Mouse (Mus musculus) kidney, postnatal 25 days (tissue): ENCODE data around the gene Arfgap3.
"Not testable (repeated sequence)": the region's sequence is repeated elsewhere in the genome, so short reads cannot be mapped to it uniquely, and the experiment has no call there.

Experiments
- DNase-seq, 2 experiments: peaks; one replicate each; pipeline ENCODE4 v3.0.0; 2021; ENCODE audit warnings: mixed read lengths in 2 of 2

Arfgap3 gene

DNA sequence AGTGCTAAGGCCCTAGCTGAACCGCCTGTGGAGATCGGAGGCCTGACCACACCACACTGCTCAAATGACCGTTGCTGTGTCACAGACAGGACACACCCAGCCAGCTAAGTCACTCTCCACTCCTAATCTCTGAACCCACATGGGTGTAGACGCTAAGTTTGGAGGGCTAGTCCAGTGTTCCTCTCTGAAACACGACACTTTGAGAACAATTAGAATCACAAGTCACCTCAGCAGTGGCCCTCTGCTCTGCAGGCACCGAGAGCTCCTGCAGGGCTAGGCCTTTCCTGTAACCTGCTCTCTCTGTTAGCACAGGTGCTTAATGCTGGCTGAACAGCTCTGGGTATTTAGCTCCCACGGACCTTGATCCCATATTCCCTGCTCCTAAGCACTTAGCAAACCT is 5.9 kb downstream of the Arfgap3 start:
- no peak for DNase-seq

DNA sequence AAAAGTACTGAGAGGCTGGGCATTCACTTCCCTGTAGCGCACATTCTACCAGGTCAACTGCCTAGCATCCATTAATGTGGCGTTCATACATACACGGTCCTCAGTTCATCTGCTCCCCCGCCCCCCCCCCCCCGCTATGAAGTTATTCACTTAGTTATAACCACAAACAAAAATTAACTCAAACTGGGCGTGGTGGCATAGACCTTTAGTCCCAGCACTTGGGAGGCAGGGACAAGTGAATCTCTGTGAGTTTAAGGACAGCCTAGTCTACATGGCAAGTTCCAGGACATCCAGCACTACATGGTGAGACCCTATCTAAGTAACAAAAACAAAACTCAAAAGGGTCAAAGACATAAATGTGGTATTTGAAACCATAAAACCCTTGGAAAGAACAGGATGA is 11.1 kb downstream of the Arfgap3 start:
- no peak for DNase-seq

DNA sequence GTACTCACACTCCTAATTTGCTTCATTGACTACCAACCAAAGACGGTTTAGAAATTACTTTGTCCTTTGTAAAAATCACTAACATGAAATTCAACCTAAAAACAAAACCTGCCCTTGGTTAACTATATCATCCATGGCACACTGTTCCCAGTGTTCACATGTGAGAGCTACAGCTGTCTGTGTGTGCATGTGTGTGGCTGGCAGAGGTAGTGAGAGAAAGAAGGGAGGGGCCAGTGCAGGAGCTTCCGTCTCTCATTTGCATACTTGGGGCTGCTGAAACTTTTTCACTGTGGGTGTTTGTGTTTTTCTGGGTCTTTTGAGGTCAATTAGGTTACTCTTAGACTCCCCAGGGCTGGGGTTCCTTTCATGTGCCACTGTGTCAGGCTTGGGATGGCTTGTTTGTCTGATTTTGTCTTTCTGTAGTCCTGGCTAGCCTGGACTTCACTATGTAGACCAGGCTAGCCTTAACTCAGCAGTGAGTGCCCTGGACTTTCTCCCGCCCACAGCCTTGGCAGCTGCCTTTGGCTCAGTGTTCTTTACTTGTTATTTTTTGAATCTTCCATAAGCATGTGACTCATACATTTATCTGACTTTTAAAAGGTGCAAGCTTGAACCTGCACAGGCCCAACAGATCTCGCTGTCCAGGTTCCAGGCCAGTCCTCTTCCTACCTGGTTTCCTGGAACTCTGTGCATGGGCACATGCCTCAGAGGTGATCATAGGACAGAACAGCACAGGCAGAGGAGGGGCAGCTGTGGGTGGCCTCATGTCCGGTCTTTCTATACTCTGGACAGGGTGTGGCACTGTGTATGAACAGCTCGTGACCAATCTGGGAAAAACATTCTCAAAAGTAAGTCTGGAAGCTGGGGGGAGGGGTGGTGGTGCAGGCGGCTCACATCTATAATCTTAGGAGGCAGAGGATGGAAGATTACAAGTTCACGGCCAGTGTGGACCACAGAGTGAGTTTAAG is 11.9 kb downstream of the Arfgap3 start:
- no peak for DNase-seq

DNA sequence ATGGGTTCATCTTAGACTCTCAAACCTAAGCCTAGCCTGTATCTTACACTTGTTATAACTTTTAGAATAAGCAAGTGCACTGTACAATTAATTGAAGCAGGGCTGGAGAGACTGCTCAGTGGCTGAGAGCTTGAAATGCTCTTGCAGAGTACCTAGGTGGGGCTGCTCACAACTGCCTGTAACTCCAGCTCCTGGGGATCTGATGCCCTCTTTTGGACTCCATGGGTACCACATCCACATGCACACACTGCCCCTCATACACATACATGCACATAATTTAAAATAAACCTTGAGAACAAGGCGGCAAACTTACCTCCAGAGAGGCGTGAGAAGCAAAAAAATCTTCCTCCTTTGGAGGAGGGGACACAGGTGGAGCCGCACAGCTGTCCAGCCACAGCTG is 17.7 kb downstream of the Arfgap3 start:
- DNase-seq = peak in 1 of 2 experiments; percentile 36

DNA sequence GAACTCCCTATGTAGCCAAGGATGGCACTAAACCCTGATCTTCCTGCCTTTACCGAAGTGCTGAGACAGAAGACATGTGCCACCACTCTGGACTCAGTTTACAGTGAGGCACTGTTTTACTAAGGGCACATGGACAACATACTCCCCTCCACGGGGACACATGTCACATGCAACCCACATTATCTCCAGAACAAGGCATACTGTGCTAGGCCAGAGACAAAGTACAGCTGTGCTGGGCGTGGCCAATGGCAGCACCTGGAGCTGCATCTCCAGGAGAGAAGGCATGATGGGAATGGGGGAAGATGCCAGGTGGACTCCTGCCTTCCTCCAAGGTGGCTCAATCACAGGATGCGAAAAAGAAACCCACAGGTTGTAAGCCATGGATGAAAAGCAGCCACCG is 21.1 kb downstream of the Arfgap3 start:
- no peak for DNase-seq

DNA sequence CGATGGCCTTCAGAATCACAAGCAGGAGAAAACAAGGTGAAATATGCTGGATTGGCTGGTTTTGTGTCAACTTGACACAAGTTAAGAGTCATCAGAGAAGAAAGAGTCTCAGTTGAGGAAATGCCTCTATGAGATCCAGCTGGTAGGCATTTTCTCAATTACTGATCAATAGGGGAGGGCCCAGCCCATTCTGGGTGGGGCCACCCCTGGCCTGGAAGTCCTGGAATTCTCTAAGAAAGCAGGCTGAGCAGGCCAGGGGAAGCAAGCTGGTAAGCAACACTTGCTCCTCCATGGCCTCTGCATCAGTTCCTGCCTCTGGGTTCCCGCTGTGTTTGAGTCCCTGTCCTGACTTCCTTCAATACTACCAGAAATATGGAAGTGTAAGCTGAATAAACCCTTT is 27.0 kb downstream of the Arfgap3 start:
- DNase-seq = no peak

DNA sequence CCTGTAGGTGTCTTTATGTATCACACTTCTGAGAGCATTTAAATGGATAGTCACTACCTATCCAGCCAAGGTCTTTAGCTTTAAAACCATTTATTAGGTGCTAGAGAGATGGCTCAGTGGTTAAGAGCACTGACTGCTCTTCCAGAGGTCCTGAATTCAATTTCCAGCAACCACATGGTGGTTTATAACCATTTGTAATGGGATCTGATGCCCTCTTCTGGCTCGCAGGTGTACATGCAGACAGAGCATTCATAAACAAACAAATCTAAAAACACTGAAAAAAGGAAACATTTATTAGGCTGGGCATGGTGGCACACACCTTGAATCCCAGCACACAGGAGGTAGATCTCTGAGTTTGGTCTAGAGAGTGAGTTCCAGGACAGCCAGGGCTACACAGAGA is 35.1 kb downstream of the Arfgap3 start:
- DNase-seq = no peak

DNA sequence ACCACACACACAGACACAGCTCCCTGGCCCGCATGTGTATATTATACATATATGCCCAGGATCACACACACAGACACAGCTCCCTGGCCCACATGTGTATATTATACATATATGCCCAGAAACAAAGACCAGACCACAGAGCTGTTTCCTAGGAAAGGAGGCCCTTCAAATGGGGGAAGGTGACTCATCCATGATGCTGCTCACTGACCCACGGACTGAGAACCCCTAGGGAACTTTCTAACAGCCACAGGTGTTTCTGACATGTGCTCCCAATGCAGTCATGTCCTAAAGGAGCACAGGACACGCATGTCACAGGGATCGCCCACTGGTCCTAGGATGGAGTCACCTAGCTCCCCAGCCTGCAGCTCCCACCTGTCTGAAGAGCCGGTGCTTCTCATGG is 40.2 kb downstream of the Arfgap3 start:
- no peak for DNase-seq

DNA sequence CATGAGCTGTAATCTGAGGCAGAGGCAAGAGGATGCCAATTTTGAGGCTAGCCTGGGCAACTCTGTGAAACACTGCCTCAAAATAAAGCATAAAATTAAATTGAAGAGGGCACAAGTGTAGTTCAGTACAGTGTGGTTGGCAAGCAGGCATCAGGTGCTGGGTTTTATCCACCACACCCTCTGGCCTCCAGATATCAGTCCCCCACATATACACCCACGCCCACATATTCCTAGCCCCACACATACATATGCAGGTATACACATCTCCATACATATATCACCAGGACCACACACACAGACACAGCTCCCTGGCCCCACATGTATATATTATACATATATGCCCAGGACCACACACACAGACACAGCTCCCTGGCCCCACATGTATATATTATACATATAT is 41.3 kb downstream of the Arfgap3 start:
- not testable (repeated sequence) for DNase-seq

DNA sequence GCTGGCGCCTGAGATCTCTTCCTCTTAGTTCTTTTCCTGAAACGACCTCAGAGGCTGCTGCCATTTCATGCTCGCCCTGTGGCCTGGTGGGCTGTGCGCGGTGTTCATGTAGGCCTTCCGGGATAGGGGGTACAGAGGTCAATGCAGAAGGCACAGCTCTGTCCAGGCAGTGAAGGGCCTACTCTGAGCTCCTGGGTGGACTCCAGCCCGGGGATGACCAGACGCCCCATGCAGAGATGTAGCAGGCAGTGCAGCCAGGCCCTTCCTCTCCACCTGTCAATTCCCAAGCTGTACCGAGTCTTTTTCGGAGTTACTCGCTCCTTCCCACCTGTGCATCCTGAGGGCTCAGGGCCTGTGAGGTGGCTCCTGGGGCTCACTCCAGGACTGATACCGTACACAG is 43.9 kb downstream of the Arfgap3 start:
- peak in 1 of 2 experiments; percentile 62 for DNase-seq

DNA sequence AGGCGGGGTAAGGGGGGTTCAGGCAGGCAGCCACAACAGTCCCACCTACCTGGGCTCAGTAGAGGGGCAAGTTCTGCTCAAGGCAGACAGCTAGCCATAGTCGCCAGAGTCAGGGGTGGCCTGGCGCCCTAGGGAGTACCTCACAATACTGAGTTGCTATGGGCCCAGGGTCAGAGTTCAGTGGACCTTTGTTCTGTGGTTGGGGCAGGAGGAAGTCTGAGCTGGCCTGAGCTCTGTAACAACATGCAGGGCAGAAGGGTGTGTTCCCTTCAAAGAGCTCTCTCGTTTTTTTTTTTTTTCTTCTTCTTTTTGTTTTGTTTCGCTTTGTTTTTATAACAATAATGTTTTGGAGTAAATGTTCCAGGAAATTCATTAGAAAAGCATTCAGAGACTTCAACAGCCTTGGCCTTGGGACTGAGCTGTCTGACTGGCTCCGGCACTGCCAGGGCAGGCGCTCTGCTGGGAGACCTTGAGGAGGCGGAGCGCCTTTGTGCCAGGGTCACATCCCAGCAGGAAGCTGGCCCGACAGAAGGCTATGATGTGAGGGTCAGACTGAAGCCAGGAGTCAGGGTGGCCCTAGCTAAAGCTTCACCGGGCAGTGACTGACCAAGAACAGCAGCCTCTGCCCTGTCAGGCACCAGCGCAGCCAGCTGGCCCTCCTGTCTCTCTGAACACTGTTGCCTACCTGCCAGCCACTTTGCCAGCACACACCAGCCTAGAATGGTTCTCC is 44.7 kb downstream of the Arfgap3 start:
- DNase-seq = peak; percentile 73 to 90

DNA sequence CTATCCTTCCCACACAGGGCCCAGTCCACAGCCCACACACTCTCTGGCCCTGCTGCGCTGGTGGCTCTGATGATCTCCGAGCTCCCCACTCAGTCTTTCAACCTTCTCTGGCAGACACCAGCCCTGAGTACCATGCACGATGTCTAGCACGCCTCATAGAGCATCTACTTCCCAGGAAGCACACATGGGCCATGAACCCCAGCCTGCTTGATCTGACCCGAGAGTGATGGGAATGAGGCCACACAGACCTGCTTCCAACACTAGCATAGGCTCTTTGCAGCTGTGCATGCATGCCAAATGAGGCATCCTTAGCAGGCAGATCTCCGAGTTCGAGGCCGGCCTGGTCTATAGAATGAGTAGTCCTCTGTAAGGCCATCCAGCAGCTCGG is 45.2 kb downstream of the Arfgap3 start:
- DNase-seq = no peak

DNA sequence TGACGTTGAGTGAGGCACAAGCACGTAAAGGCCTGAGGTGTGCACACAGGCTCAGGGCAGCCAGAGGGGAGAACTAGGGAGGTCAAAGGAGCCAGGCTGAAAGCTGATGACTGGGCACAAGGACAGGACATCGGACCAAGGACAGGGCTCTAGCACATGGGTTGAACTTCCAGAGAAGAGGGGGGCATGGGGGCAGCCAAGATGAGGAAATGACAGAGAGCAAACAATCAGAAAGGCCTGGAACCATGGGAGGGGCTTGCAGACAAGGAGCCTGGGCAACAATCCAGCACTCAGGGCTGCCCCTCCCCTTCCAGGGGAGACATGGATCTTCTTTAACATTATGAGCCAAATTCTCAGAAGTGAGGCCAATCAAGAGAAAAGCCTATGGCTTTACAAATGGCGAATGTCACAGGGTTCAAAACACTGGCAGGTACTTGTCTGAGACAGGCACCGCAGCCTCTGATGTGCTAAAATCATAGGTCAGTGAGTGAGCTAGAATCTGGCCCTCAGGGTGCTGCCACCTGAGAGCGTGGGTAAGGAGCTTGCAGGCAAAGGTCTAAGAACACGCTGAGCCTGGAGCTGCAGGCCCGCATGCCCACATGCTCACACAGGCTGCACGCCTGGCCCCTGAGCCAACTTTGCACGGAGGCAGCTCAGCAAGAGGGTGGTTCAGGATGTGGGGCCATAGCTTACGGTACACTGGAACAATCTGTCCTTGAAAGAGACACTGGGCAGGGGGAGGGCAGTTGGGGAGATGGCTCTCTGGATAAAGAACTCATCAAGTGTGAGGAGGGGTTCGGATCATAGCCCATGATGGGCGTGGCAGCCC is 46.2 kb downstream of the Arfgap3 start:
- DNase-seq = peak; percentile 85 to 88

DNA sequence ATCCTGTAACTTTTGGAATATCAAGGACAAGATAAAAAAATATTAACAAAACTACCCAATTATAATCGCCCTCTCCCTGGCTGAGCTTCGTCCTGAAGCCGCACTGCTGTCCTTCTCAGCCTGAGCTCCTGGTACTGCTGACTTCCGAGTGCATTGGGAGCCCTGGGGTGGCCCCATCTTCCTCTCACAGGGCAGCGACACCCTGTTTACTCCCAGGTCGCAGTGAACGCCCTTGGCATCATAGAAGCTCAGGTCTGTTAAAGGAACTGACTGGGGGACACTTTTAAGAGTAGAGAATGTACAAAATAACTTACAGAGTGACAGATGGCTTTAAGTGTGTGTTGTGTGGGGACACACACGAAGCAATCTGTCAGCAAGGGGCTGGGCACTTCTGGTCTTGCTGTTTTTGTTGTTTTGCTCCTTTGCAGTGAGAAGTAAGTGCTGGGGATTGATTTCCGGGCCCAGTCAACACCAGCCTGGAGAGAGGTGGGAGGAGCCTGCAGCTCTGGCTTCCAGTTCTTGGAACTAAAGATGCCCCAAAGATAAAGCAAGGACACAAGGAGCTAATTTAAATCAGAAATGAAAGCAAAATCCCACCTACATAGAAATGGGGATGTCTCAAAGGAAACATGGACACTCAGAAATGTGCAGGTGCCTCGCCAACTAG is 50.0 kb downstream of the Arfgap3 start:
- peak; percentile 50 to 70 for DNase-seq

DNA sequence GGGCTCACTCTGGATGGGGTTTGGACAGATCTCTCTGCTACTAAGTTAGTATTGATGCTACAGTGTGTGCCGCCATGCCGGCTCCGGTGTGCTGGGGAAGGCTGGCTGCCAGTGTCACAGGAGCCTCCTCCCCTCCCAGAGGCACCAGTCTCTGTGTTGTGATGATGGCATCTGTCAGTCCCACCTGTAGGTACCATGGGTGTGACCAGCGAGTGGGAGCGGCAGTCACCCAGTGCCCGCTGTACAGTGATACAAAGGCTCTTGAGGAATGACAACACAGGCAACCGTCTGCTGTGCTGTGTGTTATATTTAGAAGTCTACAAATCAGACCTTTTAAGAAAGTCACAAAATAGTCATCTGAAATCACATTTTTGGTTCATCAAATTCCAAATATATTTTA is 50.6 kb downstream of the Arfgap3 start:
- DNase-seq = no peak

DNA sequence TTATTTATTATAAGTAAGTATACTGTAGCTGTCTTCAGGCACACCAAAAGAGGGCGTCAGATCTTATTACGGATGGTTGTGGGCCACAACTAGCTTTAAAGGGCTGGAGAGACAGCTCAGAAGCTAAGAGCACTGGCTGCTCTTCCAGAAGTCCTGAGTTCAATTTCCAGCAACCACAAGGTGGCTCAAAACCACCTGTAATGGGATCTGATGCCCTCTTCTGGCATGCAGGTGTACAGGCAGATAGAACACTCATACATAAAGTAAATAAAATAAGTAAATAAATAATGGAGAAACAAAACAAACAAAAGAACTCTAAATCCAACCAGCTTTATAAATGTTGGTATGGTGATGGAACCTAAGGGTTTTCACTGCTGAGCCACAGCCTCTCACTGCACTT is 51.2 kb downstream of the Arfgap3 start:
- no peak for DNase-seq

DNA sequence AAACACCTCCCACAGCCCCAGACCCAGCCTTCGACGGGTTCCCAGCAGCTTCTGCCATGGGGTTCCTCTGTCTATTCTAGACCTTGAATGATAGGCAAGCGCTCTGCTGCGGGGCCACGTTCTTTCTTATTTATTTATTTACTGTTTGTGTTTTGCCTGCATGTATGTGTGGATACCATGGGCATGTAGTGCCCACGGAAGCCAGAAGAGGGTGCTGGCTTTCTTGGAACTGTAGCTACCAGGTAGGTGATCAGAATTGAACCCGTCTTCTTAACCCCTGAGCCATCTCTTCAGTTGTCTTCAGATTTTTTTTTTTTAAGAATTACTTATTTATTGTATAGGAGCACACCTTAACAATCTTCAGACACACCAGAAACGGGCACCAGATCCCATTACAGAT is 51.7 kb downstream of the Arfgap3 start:
- peak in 1 of 2 experiments; percentile 31 for DNase-seq

DNA sequence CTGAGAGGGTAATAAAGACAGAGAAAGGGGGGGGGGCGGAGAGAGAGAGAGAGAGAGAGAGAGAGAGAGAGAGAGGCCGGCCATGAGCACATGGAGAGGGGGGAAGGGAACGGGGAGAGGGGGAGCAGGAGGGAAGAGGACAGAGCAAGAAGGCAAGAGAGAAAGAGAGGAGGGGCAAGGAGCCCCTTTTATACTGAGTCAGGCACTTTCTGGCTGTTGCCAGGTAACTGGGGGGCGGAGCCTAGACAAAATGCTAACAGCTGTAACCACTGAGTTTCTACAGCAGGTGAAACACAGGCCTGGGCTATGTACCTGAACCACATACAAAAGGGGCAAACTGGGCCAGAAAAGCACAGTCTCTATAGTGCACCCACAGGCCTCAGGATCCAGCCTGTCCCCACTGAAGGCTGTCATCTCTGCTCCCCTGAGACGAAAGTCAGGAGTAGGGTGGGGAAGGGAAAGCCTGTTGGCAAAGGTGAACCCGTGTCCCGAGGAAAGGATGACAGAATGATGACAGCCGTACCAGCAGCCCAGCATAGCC is 53.2 kb downstream of the Arfgap3 start:
- DNase-seq = peak; percentile 61

DNA sequence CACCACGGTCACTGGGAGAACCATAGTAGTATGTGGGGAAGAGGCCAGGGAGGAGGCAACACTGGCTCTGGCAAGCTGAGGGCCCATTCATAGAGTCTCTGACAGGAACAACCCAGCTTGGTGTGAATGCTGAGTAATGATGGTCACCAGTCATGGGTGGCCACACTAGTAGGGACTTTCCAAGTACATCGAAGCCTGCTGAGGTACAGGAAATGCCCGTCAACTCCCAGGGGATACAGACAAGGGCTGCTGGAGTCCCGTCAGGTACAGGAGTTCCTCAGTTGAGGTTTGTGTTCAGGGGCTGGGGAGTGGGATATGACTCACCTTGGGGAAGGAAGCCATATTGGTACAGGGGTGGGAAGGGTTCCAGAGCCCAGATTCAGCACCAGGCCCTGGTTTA is 54.0 kb downstream of the Arfgap3 start:
- no peak for DNase-seq

DNA sequence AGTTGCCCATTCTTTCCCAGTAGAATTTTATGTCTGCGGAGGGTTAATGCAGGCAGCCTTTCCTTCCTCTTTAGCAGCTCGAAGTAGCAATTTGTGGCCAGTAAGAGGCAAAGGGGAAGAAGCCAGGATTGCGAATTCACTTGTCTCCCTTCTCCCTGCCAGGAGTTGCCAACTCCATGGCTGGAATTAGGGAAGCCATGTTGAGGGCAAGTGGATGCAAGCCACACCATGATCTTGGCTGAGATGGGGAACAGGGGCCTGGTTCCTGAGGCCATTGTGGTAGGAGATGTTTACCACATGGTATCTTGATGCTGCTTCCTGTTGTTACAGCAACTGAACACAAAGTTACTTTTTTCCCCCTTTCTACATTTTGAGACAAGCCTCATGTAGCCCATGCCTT is 55.1 kb downstream of the Arfgap3 start:
- no peak for DNase-seq

DNA sequence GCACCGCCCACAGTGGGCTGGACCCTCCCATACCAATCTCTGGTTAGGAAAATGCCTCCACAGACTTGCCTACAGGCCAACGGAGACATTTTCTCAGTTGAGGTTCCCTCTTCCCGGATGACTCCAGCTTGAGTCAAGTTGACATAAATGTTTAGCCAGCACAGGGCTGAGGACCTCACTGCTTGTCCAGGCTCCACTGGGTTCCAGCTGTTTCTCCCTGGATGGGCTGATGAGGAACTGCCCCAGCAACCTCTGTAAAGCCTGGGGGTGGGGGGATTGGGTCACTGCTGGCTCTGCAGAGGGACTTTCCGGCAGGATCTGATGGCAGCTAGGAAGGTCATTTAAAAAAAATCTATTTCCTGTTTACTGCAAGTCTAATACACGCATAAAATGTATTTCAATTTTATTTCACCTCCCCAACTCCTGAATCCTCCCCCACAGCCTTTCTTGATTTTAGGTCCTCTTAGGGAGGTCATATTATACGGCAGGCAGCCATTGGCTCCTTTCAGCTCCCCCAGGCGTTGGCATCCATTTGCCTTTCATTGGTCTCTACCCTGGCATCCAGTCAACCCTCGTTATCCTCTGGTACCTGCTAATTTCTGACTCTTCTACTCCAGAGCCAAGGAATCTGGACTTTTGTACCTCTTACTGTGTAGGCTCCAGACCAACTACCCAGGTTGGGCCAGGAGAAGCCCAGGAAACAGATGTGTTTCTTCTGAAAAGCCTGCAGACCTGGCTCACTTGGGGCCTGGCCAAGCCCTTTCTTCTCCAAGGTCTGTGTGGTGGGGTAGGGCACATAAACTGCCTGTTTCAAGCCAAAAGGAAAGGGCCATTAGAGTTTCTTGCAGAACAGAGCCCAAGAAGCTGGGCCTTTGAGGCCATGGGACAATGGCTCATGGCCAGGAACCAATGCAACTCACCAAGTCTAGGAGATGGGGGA is 56.1 kb downstream of the Arfgap3 start:
- DNase-seq = peak; percentile 86 to 90
